Mouse (Mus musculus) right cerebral cortex, adult 2 months (tissue): ENCODE measurements at regions not wholly inside any gene's neighbourhood (a gene's known extent, or its start where the extent isn't known, plus 50 kb on each side); places are given as distances from the start of the nearest gene placed in this dataset.

Experiments
- DNase-seq, 2 experiments: peaks; one replicate each; pipeline ENCODE4 v3.0.0; 2021 to 2022; ENCODE audit warnings: low spot score in 2 of 2

GRCm38 (mm10) chr5:58286680-58287223 lies 569.0 kb downstream of the Pcdh7 start:
- no peak for DNase-seq

- no peak for DNase-seq
Observed at GRCm38 (mm10) chr5:58291261-58291660, 573.5 kb downstream of the Pcdh7 start.

- DNase-seq = no peak
Observed at GRCm38 (mm10) chr5:58294903-58295302, 577.1 kb downstream of the Pcdh7 start.

- peak; percentile 6 to 11 for DNase-seq
Observed at GRCm38 (mm10) chr5:58331356-58331755, 613.6 kb downstream of the Pcdh7 start.
